Mouse (Mus musculus) kidney, adult 8-10 months (tissue): ENCODE results near the gene Eva1c.

ENCODE experiments used
- DNase-seq, 2 experiments: peaks; one replicate each; pipeline ENCODE4 v3.0.0; 2022

The Eva1c gene

DNA sequence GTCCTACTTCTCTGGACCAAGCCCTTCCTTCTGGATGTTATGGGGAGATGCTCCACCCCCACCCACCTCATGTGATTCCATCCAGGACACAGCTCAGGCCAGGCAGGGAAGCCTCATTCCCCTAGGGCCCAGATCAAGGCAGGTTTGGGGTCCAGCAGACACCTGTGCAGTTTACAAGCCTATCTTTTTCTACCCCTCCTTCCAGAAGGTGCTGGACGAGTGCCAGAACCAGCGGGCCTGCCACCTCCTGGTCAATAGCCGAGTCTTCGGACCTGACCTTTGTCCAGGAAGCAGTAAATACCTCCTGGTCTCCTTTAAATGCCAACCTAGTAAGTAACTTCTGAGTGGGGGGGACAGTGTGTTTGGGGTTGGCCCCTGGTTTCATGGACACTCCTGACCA lies 42.8 kb downstream of the Eva1c start:
- DNase-seq: peak; percentile 29 to 51

DNA sequence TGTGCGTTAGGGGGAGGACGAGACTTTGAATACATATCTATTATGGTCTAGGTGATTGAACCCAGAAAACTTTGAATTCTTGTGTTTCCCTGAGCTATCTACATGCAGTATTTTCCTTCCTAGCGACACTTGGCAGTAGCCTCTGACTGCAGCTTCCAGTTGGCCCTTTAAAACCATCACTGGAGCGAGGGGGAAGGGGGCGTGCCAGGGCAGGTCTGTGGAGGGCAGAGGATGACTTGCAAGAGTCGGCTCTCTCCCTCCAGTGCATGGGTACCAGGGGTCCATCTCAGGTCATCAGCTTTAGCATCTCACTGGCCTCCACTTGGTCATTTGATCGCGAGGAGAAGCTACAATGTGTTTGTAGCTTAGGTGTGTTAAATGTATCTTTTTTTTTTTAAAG lies 46.4 kb downstream of the Eva1c start:
- no peak for DNase-seq

DNA sequence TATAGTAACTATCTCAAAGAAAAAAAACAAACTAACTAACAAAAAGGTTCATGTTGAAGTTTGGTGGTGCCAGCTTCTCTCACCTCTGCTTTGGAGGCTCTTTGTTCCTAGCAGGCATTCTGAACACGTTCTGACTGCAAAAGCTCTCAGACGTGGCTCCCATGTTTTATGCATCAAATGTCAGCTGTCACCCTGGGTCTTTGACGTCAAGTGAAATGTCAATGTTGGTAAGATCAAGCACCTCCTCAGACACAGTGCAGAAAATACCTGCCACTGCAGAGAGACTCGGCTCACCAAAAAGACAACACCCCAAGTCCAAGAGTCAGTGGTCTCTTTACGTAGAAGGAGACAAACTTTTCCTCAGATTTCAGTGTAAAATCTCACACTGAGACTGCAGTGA lies 48.0 kb downstream of the Eva1c start:
- DNase-seq: no peak

DNA sequence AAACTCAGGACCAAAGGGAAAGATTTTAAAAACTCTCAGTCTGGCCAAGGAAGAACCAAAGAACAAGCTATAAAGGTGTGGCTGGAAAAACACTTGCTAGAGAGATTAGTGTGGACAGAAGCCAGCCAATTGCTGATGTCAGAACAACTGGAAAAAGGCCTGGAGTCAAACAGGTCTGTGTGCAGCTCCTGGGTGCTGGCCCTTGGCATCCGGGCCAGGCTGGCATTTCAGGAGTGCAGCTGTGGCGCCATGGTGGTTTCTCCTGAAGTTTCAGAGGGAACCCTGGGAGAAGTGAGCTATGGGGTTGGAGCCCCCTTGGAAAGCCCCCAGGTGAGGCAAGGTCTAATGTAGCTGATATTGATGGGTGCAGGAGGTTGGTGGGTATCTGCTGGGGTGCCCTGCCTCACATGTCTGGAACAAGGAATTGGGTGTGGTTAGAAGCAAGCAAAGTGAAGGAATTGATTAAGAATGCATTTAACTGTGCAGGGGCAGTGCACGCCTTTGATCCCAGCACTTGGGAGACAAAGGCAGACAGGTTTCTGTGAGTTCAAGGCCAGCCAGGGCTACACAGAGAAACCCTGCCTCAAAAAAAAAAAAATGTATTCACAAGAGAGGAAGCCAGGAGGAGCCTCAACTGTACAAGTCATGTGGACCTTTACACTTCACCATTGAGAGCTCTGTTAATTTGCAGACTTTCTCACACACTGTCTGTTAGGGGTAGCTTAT lies 51.8 kb downstream of the Eva1c start:
- no peak for DNase-seq

GRCm38 (mm10) chr16:90882501-90882977 lies 56.0 kb downstream of the Eva1c start:
- DNase-seq: no peak

DNA sequence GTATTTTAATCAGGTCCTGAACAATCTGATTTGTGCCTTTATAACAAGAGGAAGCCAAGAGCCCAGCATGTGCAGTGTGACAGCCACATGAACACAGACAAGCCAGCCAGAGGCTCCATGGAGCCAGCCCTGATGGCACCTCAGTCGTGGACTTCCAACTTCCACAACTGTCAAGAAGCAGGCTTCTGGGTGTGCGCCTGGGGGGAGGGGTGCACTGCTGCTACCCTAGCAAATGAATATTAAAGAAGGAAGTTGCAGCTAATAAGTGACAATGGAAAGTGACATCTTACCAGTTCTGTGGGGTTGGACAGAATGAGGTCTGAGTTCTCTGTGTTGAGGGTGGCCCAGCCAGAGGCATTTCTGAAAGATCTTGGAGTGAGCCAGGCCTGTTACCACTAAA lies 58.8 kb downstream of the Eva1c start:
- no peak for DNase-seq

DNA sequence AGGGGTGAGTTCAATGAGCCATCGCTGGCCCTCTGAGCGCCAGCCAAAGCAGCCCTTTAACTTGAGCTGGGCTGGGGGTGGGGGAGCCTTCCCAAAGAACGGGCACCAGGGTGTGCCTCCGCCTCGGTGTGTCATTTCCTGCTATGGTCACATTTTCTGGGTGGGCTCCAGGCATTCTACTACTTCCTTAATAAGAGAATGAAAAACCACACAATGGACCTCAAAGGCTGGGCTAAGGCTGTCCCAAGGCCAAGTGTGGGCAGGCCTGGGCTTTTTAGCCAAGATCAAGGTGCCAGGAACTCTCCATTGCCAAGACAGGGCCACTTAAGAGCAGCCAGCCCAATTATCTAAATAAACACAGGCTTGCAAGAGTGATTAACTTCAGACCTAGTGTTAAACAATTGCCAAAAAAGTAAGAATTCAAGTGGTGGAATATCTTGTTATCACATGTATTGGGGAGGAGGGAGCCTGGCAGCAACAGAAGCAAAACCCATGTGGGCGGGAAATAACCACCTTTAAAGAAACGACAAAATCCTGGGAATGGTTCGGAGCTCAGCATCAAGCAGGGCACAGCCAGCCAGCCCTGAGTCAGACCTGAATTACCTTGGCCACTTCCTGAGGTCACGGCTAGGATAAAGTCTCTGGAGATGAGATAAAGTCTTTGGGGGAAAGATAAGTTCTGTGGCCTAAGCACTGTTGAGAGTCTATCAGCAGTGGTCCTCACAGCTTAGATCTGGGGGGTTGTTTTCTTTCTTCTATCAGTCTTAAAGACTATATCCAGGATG lies 59.5 kb downstream of the Eva1c start:
- peak in 1 of 2 experiments; percentile 15 for DNase-seq

- DNase-seq: no peak
Observed at GRCm38 (mm10) chr16:90890683-90891082, 64.2 kb downstream of the Eva1c start.

DNA sequence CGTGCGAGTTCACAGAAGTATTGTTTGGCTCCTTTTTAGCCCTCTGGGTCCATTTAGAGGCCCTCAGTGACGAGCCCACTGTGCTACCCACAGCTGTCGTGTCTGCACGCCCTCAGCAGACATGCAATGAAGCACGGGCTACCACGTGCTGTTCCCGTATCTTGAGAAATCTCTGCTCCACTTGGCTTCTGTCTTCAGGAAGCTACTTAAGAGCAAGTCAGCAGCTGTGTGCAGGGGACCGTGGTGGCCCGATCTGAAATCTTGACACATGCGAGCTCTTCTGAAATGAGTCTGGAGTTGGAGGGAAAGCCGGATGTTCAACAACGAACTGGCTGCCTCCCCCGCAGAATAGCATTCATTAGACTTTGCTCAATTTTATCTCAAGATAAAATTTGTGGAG lies 65.1 kb downstream of the Eva1c start:
- peak in 1 of 2 experiments; percentile 33 for DNase-seq

DNA sequence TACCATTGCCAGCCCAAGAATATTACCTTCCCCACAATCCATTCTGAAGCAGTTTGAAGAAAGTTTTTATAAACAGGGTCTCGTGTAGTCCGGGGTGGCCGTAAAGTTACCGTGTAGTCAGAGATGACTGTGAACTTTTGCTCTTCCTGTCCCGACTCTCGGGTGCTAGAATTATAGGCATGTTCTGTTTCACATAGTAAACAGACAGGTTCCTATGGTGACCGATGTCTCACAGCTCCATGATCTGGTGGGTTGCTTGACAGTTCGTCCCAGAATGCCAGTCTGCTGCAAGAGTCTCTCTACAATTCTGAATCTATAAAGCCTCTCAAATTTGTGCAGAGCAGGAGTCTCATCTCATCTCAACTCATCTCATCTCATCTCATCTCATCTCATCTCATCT lies 65.6 kb downstream of the Eva1c start:
- DNase-seq: no peak

- DNase-seq: no peak
Observed at GRCm38 (mm10) chr16:90893019-90893418, 66.5 kb downstream of the Eva1c start.

DNA sequence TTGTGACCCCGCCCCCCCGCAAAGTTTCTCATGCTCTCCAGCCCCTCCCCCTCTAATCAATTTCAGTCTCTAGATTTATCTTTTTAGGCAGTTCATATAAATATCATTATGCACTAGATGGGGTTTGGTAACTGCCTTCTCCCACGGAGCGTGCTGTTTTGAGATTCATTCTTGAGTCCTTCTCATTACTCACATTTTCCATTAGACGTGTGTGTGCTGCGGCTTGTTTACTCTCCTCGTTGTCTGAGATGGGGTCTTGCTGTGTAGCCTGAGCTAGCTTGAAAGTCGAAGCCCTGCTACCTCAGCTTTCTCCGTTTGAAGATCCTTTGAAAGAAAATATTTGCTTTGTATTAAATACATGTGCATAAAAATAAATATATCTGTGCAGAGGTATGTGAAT lies 67.3 kb downstream of the Eva1c start:
- DNase-seq: no peak

DNA sequence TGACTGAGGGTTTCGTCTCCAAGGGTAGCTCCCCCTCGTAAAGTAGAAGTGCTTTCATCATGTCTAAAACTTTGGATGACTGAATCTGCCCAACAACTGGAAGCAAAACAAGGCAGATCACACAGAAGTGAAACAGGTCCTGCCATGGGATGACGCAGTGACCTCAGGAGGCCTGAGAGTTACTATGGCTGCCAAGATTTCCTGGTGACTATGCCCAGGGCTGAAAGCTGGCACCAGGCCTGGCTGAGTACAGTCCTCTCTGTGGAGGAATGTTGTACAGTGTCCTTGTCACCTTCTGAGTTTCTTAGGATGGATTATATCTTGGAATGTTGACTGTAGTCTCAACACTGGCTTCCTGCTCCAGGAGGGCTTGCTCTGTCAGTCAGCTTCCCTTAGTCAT lies 71.1 kb downstream of the Eva1c start:
- DNase-seq: peak in 1 of 2 experiments; percentile 32

GRCm38 (mm10) chr16:90899498-90899897 lies 73.0 kb downstream of the Eva1c start:
- DNase-seq: peak; percentile 15 to 31

- DNase-seq: peak in 1 of 2 experiments; percentile 16
Observed at GRCm38 (mm10) chr16:90901364-90901763, 74.8 kb downstream of the Eva1c start.

GRCm38 (mm10) chr16:90903300-90903699 lies 76.8 kb downstream of the Eva1c start:
- no peak for DNase-seq

- DNase-seq: no peak
Observed at GRCm38 (mm10) chr16:90907250-90907649, 80.7 kb downstream of the Eva1c start.

GRCm38 (mm10) chr16:90910855-90911533 lies 84.5 kb downstream of the Eva1c start:
- no peak for DNase-seq

GRCm38 (mm10) chr16:90911766-90912165 lies 85.2 kb downstream of the Eva1c start:
- peak; percentile 23 to 65 for DNase-seq

DNA sequence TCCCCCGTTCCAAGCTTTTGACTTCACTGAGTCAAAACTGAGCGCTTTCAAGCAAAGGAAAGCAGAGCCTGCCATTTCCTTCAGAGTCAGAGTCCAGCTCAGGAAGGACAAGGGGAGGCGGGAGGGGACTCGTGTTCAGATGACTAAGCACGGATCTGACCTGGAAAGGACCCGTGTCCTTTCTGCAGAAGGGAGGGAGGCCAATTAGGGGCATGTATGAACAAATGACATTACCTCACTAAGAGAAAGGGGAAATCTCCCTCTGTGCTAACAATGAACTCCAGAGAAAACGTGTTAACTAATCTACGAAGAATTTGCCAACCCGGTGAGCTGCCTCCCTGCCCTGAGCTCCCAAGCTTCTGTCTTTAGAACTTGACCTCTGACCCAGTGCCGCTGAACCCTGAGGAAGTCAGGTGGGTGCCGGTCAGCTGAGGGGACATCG lies 89.5 kb downstream of the Eva1c start:
- peak; percentile 60 to 63 for DNase-seq

GRCm38 (mm10) chr16:90917156-90917555 lies 90.6 kb downstream of the Eva1c start:
- no peak for DNase-seq

- no peak for DNase-seq
Observed at GRCm38 (mm10) chr16:90921471-90922159, 95.1 kb downstream of the Eva1c start.
